Mouse (Mus musculus) hindbrain, embryonic 15.5 days (tissue): ENCODE measurements around the gene Alyref. TPM values are rescaled to one million over a fixed set of nuclear protein-coding genes. Genes with fewer than 3 reads are reported as not detected.
A peak's percentile ranks its signal among the peaks of the same experiment; 100 is the strongest.

Experiments used
- ATAC-seq: fragments of 200-750 bp; cut with Nextera tagmentation; 2 replicates; pipeline ENCODE4 v1.8.0; 2017; ENCODE audit warnings: low read depth, moderate number of reproducible peaks, moderate TSS enrichment; ENCODE audit not compliant: low FRiP score
- H3K27ac ChIP-seq: fragments of 300-500 bp; sonication (generic); replicated peaks from 2 replicates; pipeline ENCODE4 v1.5.1; 2015; ENCODE audit warnings: mild to moderate bottlenecking, inconsistent platforms
- H3K27me3 ChIP-seq: fragments of 300-500 bp; sonication (generic); 2 replicates; pipeline ENCODE4 v1.6.1; 2015; ENCODE audit warnings: control low read depth, inconsistent platforms
- H3K36me3 ChIP-seq: fragments of 300-500 bp; sonication (generic); 2 replicates; pipeline ENCODE4 v1.6.1; 2015; ENCODE audit warnings: control low read depth, inconsistent platforms
- H3K4me1 ChIP-seq: fragments of 300-500 bp; sonication (generic); replicated peaks from 2 replicates; pipeline ENCODE4 v1.6.1; 2015; ENCODE audit warnings: control low read depth, inconsistent platforms
- H3K4me2 ChIP-seq: fragments of 300-500 bp; sonication (generic); 2 replicates; pipeline ENCODE4 v1.6.1; 2015; ENCODE audit warnings: moderate library complexity, mild to moderate bottlenecking, inconsistent platforms
- H3K4me3 ChIP-seq: fragments of 300-500 bp; sonication (generic); 2 replicates; pipeline ENCODE4 v1.5.1; 2015; ENCODE audit warnings: mild to moderate bottlenecking, inconsistent platforms
- H3K9ac ChIP-seq: fragments of 300-500 bp; sonication (generic); 2 replicates; pipeline ENCODE4 v1.6.1; 2015; ENCODE audit warnings: inconsistent platforms
- H3K9me3 ChIP-seq: fragments of 300-500 bp; sonication (generic); 2 replicates; pipeline ENCODE4 v1.6.1; 2016; ENCODE audit warnings: control low read depth, inconsistent platforms
- WGBS: fragments of 180-500 bp; shearing (Covaris S2); methylation state at CpG from one replicate; pipeline ENCODE4 v1.1.7; 2015; 5-methylcytosine and 5-hydroxymethylcytosine counted together
- polyA plus RNA-seq: library from polyadenylated mRNA; unstranded; fragments of >200 nt; fragmentation: Nextera tagmentation; extraction: Ambion mirVana; gene quantifications from 2 replicates; pipeline ENCODE4 v1.2.1, GENCODE M21; 2015

The Alyref gene
- polyA plus RNA-seq, 1 experiment from 2014 or later: 251 TPM

- Histone ChIP-seq H3K36me3 (peaks cover 35% of the 10 kb centered on the region), H3K9ac (no peak overlapping the region), H3K27ac (no peak overlapping the region), H3K4me2 (no peak overlapping the region), H3K27me3 (no peaks in the 10 kb centered on the region; the same call in 1 of the 2 replicates), H3K4me3 (no peak overlapping the region), H3K4me1 (peaks cover 15% of the 10 kb centered on the region), H3K9me3 (no peaks in the 10 kb centered on the region)
- WGBS: 81% methylated on average over 9 of the region's 9 CpGs
- no peak for ATAC-seq
Measured at GRCm38 (mm10) chr11:120610477-120611046, 12.4 kb upstream of the Alyref start.

- 46% methylated on average over 8 of the region's 8 CpGs for WGBS
- Histone ChIP-seq H3K9ac (no peak overlapping the region), H3K4me2 (peak overlapping the region; percentile 47; the same call in 1 of the 2 replicates), H3K27ac (no peak overlapping the region), H3K27me3 (no peaks in the 10 kb centered on the region; the same call in 1 of the 2 replicates), H3K4me3 (no peak overlapping the region), H3K4me1 (peaks cover 8% of the 10 kb centered on the region), H3K36me3 (peaks cover 45% of the 10 kb centered on the region), H3K9me3 (no peaks in the 10 kb centered on the region)
- no peak for ATAC-seq
Measured at GRCm38 (mm10) chr11:120609250-120609649, 11.1 kb upstream of the Alyref start.

- peaks cover 8% of the 10 kb centered on the region for H3K4me1 ChIP-seq
- no peaks in the 10 kb centered on the region; the same call in 1 of the 2 replicates for H3K27me3 ChIP-seq
- WGBS: 9% methylated on average over 44 of the region's 45 CpGs
- H3K4me3 ChIP-seq: peak within 1 kb of the TSS; percentile 11
- ATAC-seq: no peak
- 0 out of 2 replicates have a peak within 1 kb of the TSS, but pooled peaks have one; percentile 12 for H3K9ac ChIP-seq
- no peaks in the 10 kb centered on the region for H3K9me3 ChIP-seq
- peaks cover 45% of the 10 kb centered on the region for H3K36me3 ChIP-seq
- H3K27ac ChIP-seq: no peak within 1 kb of the TSS
- peak within 1 kb of the TSS; percentile 47 for H3K4me2 ChIP-seq
Measured at GRCm38 (mm10) chr11:120608241-120609034, 10.3 kb upstream of the Alyref start, which contains the start of gene Npb. TSS of gene Npb (plus strand) at chr11:120608477.

GRCm38 (mm10) chr11:120606764-120607163 is 8.6 kb upstream of the Alyref start:
- no peak overlapping the region for H3K4me3 ChIP-seq
- peaks cover 46% of the 10 kb centered on the region for H3K36me3 ChIP-seq
- ATAC-seq: no peak
- H3K27me3 ChIP-seq: no peaks in the 10 kb centered on the region; the same call in 1 of the 2 replicates
- no peak overlapping the region for H3K27ac ChIP-seq
- H3K9ac ChIP-seq: no peak overlapping the region
- H3K9me3 ChIP-seq: no peaks in the 10 kb centered on the region
- peaks cover 8% of the 10 kb centered on the region for H3K4me1 ChIP-seq
- H3K4me2 ChIP-seq: no peak overlapping the region
- WGBS: 79% methylated on average over 4 of the region's 4 CpGs

GRCm38 (mm10) chr11:120605667-120606066 is 7.5 kb upstream of the Alyref start:
- H3K9me3 ChIP-seq: no peaks in the 10 kb centered on the region
- ATAC-seq: no peak
- H3K4me3 ChIP-seq: no peak overlapping the region
- peaks cover 42% of the 10 kb centered on the region for H3K36me3 ChIP-seq
- H3K27me3 ChIP-seq: no peaks in the 10 kb centered on the region; the same call in 1 of the 2 replicates
- H3K27ac ChIP-seq: no peak overlapping the region
- 91% methylated on average over 7 of the region's 7 CpGs for WGBS
- no peak overlapping the region for H3K9ac ChIP-seq
- peaks cover 8% of the 10 kb centered on the region for H3K4me1 ChIP-seq
- no peak overlapping the region for H3K4me2 ChIP-seq

- Histone ChIP-seq H3K27me3 (no peaks in the 10 kb centered on the region), H3K4me3 (no peak overlapping the region), H3K27ac (no peak overlapping the region), H3K9me3 (no peaks in the 10 kb centered on the region), H3K9ac (no peak overlapping the region), H3K36me3 (peaks cover 37% of the 10 kb centered on the region), H3K4me2 (no peak overlapping the region), H3K4me1 (peaks cover 12% of the 10 kb centered on the region)
- 87% methylated on average over 2 of the region's 2 CpGs for WGBS
- no peak for ATAC-seq
Measured at GRCm38 (mm10) chr11:120603545-120603944, 5.4 kb upstream of the Alyref start.

GRCm38 (mm10) chr11:120600716-120601115 is 2.6 kb upstream of the Alyref start:
- no peak overlapping the region for H3K27ac ChIP-seq
- peaks cover 23% of the 10 kb centered on the region for H3K4me1 ChIP-seq
- no peaks in the 10 kb centered on the region for H3K9me3 ChIP-seq
- no peaks in the 10 kb centered on the region for H3K27me3 ChIP-seq
- H3K4me2 ChIP-seq: no peak overlapping the region
- H3K4me3 ChIP-seq: no peak overlapping the region
- no peak overlapping the region for H3K9ac ChIP-seq
- H3K36me3 ChIP-seq: peaks cover 46% of the 10 kb centered on the region
- WGBS: 93% methylated on average over 3 of the region's 3 CpGs
- no peak for ATAC-seq

- H3K4me3 ChIP-seq: peak overlapping the region; percentile 86
- H3K9me3 ChIP-seq: no peaks in the 10 kb centered on the region
- H3K9ac ChIP-seq: peak overlapping the region; percentile 45
- WGBS: 46% methylated on average over 17 of the region's 17 CpGs
- H3K27me3 ChIP-seq: no peaks in the 10 kb centered on the region
- peaks cover 23% of the 10 kb centered on the region for H3K4me1 ChIP-seq
- ATAC-seq: no peak
- peak overlapping the region; percentile 97 for H3K4me2 ChIP-seq
- H3K27ac ChIP-seq: peak overlapping the region; percentile 80
- peaks cover 49% of the 10 kb centered on the region for H3K36me3 ChIP-seq
Measured at GRCm38 (mm10) chr11:120598990-120599549, 905 bp upstream of the Alyref start.

GRCm38 (mm10) chr11:120597240-120598235 is 627 bp downstream of the Alyref start:
- peak; percentile 59; the same call in 1 of the 2 replicates for ATAC-seq
- peak overlapping the region; percentile 79 for H3K9ac ChIP-seq
- no peaks in the 10 kb centered on the region for H3K9me3 ChIP-seq
- peak overlapping the region; percentile 82 for H3K27ac ChIP-seq
- H3K36me3 ChIP-seq: peaks cover 52% of the 10 kb centered on the region
- peak overlapping the region; percentile 97 for H3K4me2 ChIP-seq
- peaks cover 23% of the 10 kb centered on the region for H3K4me1 ChIP-seq
- peak overlapping the region; percentile 86 for H3K4me3 ChIP-seq
- no peaks in the 10 kb centered on the region for H3K27me3 ChIP-seq
- WGBS: 4% methylated on average over 99 of the region's 99 CpGs

GRCm38 (mm10) chr11:120588531-120588930 is 9.6 kb downstream of the Alyref start:
- no peak for ATAC-seq
- no peak overlapping the region for H3K27ac ChIP-seq

GRCm38 (mm10) chr11:120583937-120584336 is 14.2 kb downstream of the Alyref start:
- H3K4me3 ChIP-seq: no peak overlapping the region
- peaks cover 47% of the 10 kb centered on the region for H3K36me3 ChIP-seq
- H3K4me1 ChIP-seq: peaks cover 28% of the 10 kb centered on the region
- H3K9ac ChIP-seq: no peak overlapping the region
- no peak overlapping the region for H3K4me2 ChIP-seq
- no peak for ATAC-seq
- H3K27ac ChIP-seq: no peak overlapping the region
- H3K27me3 ChIP-seq: no peaks in the 10 kb centered on the region
- 90% methylated on average over 1 of the region's 1 CpGs for WGBS
- H3K9me3 ChIP-seq: no peaks in the 10 kb centered on the region

More at GRCm38 (mm10) chr11:120588531-120588930, 9.6 kb downstream of the Alyref start:
- H3K27me3 ChIP-seq: no peaks in the 10 kb centered on the region
- no peak overlapping the region for H3K4me2 ChIP-seq
- H3K4me3 ChIP-seq: no peak overlapping the region
- H3K9ac ChIP-seq: no peak overlapping the region
- H3K4me1 ChIP-seq: no peaks in the 10 kb centered on the region
- peaks cover 84% of the 10 kb centered on the region for H3K36me3 ChIP-seq
- WGBS: 95% methylated on average over 6 of the region's 6 CpGs
- H3K9me3 ChIP-seq: no peaks in the 10 kb centered on the region
